Mouse (Mus musculus): Measurements from ENCODE around the gene Sp2.

Sp2 gene

GRCm38 (mm10) chr11:96982859-96983258 is at the start of gene Sp2:
Gene Sp2 (minus strand): TSS chr11:96982959.
- DNase-seq: no peak

GRCm38 (mm10) chr11:97032499-97032898 is 49.7 kb upstream of the Sp2 start:
- no peak for DNase-seq

DNA sequence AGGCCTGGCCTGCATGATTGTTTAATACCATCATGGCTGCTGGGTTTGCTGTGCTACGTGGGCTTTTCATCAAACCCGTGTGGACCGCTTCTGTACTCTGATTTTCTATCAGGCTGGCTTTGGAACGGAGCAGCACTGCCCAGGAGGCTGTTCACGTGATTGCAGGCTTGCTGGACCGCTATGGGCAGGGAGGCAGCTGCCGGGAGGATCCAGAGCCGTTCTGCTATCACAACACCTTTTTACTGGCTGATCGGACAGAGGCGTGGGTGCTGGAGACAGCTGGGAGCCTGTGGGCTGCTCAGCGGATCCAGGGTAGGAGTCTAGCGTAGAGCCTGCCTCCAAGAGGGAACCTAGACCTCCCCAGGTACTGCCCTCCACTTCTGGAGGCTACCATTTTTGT is 49.2 kb upstream of the Sp2 start:
- DNase-seq: no peak

DNA sequence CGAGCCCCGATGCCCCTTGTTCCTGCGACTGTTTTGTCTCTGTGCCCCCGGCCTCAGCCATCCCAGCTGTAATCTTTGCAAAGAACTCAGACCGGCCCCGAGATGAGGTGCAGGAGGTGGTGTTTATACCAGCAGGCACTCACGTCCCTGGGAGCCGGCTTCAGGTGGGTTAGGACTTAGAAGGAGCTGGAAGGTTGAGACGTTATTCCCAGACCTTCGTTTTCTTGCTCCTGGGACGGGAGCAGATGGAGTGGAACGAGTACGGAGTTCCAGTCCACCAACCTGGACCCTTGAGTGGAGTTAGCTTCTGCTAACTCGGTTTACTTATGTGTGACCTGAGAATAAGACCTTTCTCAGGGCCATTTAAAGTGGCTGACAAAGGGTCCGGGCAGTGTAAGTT is 47.7 kb upstream of the Sp2 start:
- no peak for DNase-seq

- peak; percentile 92 for DNase-seq
These were observed 47.1 kb upstream of the Sp2 start, which contains the start of gene Scrn2 for GRCm38 (mm10) chr11:97029686-97030417. Gene Scrn2 (plus strand): TSS chr11:97029938.

GRCm38 (mm10) chr11:97025721-97026344 is 43.1 kb upstream of the Sp2 start:
- DNase-seq: peak; percentile 91

- peak; percentile 37 for DNase-seq
These were observed 42.2 kb upstream of the Sp2 start for GRCm38 (mm10) chr11:97024977-97025376.

- DNase-seq: peak; percentile 81
These were observed 39.2 kb upstream of the Sp2 start for GRCm38 (mm10) chr11:97021873-97022484.

GRCm38 (mm10) chr11:97021121-97021765 is 38.5 kb upstream of the Sp2 start:
- no peak for DNase-seq

DNA sequence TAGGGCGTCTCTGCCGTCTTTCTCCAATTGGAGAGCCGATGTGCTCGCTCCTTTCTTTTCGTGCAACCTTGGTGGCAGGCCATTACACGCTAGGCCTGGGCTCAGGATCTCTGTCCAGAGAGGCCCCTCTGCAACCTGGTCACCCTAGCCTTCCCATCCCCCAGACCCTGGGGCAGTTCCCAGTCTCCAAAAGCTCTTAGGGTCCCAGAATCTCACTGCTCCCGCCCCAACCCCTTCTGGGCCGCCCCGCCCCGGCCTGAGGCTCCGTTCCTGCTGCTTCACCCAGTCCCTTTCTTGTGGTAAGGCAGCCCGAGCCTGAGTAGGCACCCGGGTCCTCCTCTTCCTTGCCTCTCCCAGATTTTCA is 36.6 kb upstream of the Sp2 start:
- no peak for DNase-seq

GRCm38 (mm10) chr11:97018583-97019344 is 36.0 kb upstream of the Sp2 start:
- no peak for DNase-seq

DNA sequence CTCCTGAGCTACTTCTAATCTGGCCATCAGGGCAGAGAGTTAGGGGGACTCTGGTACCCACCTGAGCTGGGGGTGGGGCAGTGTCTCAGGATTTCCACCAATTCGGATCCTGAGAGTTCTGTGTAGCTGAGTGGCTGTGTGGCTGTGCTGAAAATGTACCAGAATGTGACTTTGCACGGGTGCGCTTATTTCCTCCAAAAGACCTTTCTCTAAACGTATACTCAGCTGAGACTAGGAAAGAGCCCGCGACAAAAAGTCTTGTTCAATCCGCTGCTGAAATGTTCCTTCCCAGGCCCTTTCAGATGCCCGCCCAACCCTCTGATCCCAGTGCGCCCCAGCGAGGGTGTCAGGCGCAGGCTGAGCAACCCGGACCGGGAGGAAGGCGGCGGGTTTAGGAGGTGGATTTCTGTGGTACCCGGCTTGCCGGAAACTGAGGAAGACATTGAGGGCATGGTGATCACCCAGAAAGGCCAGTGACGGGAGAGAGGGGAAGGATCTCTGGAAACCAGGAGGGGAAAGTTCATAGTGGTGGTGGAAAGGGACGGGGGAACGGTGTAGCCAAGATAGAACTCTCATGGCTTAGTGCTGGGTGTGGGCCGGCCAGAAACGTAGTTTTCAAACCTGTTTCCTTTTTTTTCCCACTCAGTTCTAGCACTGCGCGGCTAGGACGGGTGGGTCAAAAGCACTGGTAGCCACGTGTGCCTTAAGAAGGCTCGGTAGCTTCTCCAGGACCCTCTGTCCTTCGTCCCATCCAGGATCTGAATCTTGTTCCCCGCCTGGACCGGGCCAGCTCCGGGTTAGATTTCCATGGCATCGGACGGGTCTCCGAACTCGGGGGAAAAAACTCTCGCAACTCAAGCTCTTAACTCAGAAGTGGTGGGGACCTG is 35.2 kb upstream of the Sp2 start:
- no peak for DNase-seq

- peak; percentile 36 for DNase-seq
These were observed 30.4 kb upstream of the Sp2 start, which contains the start of gene Sp6 for GRCm38 (mm10) chr11:97013121-97013670. Gene Sp6 (plus strand): TSS chr11:97013394.

DNA sequence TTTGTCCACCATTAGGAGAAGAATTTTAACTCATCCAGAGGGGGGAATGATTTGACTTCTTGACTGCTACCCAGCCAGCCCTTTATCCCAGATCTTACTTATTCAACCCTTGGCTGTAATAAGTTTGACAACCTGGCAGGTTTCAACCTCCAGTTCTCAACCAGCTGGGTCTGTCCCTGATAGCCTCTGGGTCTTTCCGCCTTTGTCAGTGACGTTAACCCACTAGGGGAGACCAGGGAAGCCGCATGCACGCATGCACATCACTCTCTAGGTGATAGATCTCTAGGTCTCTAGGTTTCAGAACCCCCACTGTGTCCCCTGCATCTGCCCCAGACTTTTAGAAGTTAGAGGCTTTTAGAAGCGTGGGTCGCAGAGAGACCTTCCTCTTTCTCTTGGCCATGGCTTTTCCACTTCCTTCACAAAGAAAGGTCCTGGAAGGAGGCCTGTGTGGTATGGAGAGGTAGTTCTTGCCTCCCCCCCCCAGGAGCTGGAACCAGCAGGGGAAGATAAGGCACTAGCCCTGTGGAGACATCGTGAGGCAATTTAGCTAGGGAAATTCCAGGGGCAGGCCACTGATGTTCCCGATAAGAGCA is 26.5 kb upstream of the Sp2 start:
- DNase-seq: no peak

- DNase-seq: no peak
These were observed 24.5 kb upstream of the Sp2 start for GRCm38 (mm10) chr11:97007093-97007794.

DNA sequence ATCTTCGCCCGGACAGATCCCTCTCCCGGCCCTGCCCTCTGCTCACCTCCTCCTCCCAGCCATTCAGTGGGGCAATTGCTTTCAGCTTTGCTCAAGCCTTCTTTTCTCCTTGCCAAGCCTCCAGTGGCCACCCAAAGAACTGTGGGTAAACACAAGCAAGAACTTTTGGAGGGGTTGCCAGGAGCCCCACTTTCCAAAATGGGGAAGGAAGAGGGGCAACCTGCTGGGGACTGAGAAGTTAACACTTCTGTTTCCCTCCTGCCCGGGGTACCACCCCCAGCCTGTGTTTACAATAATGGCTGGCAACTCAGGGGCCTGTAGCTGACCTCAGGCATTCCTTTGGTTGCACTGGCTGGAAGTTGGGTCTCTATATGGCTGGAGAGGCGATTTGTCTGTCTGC is 20.4 kb upstream of the Sp2 start:
- DNase-seq: no peak

- DNase-seq: no peak
These were observed 14.7 kb upstream of the Sp2 start for GRCm38 (mm10) chr11:96997380-96997956.

GRCm38 (mm10) chr11:96996773-96997379 is 14.1 kb upstream of the Sp2 start:
- no peak for DNase-seq

Measured in lung, postnatal 36 days (tissue).